Mouse (Mus musculus) urinary bladder, postnatal 36 days (tissue): ENCODE measurements around the gene Ube2d2b.
A peak's percentile ranks its signal among the peaks of the same experiment; 100 is the strongest.

Experiments used
- DNase-seq, 2 experiments: peaks; one replicate each; pipeline ENCODE4 v3.0.0; 2022; ENCODE audit warnings: low spot score in 2 of 2, mixed read lengths in 1 of 2

The Ube2d2b gene

DNA sequence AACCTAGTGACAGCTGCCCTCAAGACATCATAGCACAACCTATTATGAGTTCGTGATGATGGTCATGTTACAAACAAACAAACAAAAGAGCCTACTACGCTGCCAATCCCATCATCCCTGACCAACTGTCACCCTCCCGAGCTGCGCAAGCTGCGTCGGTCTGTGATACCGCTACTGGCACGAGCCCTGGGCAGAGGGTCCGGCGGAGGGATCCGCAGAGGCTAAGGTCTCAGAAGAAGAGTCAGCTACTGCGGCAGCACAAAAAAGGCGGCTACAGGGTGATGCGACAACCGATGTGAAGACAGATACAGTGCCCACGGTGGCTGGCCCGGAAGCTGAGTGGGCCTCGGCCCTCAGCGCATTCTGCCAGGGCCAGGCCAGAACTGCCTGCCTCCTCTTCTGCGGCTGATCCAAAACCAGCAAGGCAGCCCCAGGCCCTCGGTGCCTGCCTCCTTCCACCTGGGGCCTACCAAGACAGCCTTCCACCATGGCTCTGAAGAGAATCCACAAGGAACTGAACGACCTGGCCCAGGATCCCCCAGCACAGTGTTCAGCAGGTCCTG lies at the start of gene Ube2d2b:
Gene Ube2d2b, plus strand, starts transcription at position 102 of the 563 bp plus-strand sequence.
- DNase-seq, result no peak

DNA sequence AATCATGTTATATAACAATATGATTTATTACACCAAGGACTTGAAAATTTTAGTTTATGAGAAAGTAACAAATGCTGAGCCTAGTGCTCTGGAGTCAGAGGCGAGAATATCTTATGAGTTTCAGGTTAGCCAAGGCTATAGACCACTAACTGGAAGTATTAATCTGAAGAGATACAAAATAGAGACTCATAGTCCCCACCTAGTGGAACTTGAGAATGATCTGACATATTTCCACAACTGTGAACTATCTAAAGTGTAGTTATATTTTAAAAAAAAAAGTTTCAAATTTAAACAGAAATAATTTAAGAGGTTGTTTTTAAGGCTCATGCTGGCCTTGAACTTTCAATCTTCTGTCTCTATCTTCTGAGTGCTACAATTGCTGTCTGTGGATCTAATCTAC lies 47.5 kb upstream of the Ube2d2b start:
- no peak for DNase-seq

DNA sequence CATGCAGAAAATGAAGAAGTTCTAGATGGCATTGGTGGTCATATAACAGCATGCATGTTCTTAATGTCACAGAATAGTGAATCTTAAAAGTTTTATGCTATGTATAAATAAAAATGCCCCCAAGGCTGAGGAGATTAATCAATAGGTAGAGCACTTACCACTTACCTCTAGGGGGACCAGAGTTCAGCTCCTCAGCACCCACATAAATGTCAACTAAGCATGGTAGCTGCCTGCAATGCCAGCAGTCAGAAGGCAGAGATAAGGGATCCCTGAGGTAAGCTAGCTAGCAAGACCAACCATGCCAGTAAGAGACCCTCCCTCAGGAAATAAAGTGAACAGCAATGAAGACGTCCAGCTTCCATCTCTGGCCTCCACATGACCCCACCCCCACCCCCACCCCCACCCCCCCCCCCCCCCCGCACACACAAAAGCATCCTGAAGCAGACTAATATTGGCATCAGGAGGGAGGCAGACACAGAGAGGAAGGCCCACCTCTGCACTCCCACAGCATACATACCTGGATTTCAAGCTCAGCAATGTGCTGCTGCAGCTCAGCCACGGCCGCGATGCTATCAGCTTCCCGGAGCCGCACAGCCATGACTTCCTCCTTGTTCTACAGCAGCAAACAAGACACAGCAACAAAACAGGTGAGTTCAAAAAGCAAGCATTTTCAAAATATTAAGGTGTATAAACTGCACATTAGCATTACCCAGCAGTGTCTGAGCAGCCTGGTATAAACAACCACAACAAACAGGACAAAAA lies 42.0 kb upstream of the Ube2d2b start:
- DNase-seq, result no peak

DNA sequence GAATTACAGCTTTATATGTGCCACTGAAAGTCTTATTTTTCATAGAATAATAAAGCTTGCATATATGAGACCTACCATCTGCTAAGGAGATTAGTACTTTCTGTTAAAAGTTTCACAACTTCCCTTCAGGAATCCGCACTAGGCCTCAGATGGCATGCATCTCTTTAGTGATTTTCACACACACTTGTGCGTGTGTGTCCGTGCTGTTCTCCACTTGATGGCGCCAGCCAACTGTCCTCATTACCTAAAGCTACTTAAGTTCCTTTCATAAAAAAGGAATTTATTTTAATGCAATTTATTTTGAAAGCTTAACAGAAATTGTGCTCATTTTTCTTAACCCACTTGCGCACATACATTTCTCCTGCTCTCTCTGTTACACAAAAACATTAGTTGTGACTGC lies 40.4 kb upstream of the Ube2d2b start:
- DNase-seq, result peak; percentile 2 to 6

DNA sequence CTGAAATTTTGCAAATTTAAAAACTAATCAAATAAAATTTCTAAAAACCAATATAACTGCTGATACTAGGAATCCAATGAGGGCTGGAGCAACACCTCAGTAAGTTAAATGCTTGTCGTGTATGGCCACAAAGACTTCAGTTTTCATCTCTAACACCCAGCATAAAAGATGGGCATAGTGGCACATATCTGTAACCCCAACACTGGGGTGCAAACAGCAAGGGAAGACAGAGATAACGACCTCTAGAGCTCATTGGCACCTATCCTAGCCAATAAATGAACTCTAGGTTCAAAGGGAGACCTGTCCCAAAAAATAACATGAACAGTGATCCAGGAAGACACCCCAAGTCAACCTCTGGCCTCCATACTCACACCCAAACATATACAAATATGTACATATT lies 37.9 kb upstream of the Ube2d2b start:
- no peak for DNase-seq

DNA sequence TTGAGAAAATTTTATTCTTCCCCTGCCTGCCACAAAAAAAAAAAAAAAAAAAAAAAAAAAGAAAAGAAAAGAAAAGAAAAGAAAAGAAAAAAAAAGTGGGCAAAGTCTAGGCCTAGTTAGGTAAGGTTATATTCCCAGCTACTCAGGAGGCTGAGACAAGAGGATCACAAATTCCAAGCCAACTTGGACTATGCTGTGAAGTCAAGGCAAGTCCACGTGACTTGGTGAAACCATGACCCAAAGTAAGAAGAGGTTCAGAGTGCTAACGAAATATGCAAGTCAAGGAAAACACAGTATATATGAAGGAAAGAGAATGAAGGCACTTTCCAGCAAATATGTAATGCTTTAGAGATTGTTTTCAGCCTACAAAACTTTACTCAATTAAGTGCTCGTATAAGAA lies 37.4 kb upstream of the Ube2d2b start:
- no peak for DNase-seq

DNA sequence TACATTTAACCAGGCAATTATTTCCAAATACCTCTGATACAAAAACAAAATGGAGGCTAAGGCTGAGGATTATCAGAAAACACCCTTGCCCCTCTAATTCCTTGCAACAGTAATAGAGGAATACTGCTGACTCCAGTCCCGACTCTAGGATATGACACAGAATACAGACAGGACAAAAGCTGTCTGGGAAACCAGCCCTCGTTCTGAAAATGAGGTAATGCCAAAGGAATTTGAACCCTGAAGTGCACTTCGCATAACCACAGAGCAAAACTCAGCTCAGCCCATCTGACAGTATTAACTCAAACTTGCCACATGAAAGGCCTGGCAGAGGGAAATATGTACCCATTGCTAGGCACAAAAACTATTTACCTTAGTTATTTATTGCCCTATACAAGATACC lies 36.6 kb upstream of the Ube2d2b start:
- no peak for DNase-seq

DNA sequence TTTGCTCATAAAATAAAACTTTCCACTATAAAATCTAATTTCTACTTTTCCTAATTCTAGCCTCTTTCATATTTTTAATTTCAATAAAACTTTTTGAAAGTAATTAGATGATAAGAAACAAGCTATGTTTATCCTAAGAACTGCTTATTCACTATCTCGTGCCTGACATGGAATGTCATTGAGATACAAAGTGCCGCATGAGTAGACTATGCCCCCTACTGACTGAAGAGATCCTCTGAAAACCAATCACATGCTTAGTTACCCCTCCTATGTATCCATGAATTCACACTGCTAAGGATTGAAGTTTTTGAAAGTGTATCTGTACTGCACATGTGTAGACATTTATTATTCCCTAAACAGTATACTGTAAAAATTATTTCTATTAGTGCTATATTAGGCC lies 36.0 kb upstream of the Ube2d2b start:
- no peak for DNase-seq

DNA sequence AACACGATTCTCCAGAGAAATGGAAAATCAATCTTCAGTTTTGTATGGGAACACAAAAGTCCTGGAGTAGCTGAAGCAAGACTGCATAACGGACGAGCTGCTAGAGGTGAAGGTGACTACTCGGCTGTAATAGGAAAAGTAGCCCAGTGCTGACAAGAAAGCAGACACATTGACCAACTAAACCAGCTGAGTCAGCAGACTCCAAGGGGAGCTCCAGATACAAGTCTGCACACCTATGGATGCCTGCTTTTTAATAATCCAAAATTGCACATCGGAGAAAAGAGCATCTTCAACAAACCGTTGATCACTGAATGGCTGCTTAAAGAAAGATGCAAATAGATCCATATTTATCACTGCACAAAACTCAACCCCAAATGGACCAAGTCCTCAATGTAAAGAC lies 31.6 kb upstream of the Ube2d2b start:
- DNase-seq, result no peak

DNA sequence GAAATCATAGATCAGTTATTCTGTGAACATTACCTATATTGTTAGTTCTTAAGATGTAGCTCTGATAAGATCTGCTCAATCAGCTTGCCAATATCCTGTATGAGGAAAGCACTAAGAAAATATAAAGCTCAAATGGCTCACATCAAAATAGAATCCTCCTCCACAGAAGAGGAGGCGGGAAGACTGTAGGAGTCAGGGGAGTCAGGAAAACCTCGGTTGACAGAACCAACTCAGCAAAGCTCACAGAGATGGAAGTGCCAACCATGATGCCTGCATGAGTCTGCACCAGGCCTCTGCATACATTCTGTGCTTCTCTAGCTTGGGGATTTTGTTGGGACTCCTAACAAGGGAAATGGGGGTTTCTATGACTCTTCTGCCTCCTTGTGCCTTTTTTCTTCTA lies 28.7 kb upstream of the Ube2d2b start:
- no peak for DNase-seq

DNA sequence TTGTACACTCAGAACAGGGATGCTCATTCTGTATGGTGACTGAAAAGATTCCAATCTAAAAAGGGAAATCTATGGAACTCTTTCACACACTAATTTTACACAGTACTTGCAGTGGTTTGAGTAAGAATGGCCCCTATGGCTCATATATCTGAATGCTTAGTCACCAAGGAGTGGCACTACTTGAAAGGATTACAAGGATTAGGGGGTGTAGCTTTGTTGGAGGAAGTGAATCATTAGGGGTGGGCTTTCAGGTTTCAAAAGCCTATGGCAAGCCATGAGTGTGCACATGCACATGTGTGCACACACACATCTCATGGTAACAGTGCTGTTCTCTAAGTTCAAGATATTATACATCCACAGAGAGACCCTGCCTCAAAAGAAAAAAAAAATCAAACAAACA lies 27.3 kb upstream of the Ube2d2b start:
- no peak for DNase-seq

DNA sequence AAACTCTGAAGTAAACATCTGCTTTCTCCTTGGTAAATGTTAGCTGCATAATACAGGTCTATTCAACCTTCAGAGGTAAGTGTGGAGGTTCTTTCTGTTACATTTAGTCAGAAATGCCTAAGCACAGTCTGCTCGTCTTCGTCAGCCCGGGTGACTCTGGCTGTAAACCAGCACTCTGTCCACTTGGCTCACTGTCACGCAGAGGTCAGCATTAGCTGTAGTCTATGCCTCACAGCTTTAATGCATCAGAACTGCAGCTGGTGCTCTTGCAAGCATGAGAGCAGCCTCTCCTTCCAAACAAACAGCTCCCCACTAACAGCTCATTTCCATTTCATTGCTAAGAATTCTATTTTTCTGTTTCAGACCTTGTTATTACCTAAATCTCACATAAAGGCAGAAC lies 22.4 kb upstream of the Ube2d2b start:
- no peak for DNase-seq

DNA sequence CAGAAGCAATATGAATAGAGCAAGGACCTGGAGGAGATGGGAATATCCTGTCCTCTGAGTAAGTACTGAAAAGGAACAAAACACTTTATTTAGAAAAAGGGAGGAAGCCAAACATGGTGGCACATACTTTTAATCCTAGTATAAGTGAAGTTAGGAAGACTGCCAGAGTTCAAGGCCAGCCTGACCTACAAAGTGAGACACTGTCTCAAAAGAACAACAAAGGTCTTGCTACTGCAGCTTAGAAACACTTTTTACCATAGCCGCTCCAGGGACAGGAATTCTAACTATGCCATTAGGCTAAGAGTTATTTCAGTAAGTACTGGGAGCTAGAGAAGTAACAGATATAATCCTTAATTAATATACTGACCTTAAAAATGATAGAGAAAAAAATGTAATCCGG lies 15.2 kb upstream of the Ube2d2b start:
- no peak for DNase-seq

DNA sequence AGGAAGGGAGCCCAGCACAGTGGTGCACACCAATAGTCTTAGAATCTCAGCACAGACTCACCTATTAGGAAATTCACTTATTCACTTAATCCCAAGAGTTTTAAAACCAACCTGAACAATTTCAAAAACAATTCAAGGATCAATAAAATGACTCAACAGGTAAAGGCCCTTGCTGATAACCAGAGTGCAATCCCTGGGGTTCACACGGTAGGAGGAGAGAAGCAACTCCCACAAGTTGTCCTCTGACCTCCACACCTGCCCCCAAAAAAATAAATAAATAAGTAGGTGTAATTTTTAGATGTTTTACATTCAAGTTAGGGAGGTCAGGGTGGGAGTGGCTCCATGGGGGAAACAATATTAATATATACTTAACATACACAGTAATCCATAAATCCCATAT lies 7.4 kb upstream of the Ube2d2b start:
- DNase-seq, result no peak

DNA sequence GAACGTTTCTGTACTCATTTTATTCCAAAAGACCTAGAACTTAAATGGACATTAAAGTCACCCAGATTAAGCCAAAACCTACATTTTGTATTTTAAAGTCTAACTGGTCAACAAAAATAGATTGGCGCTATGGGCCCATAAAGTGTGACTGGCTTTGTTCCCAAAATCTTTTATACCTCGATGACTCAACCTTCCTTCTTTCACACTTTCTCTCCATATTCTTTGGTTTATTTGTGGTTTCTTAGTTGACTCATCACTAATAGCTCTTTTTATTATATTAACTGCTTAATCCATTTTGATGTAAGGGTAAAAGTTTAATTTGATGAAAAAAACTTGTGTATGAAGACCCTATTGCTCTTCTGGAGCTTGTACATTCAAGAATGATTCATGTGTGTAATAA lies 1.5 kb downstream of the Ube2d2b start:
- DNase-seq, result no peak

DNA sequence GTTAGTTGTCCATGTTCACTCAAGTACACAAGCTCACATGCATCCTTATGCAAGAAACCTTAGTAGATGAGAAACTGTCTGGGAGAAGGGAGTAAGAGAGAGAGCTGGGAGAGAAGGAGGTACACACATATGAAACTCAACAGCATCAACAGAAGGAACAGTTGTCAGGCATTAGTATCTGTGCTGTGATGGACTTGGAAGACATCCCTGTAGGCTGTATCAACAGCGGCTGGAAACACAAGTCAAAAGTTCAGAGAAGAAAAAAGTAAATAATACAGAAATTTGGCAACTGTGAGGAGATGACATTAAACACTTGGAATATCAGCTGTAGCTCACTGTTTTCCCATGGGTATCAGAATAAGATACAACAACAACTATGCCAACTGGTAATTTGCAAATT lies 4.4 kb downstream of the Ube2d2b start:
- no peak for DNase-seq

DNA sequence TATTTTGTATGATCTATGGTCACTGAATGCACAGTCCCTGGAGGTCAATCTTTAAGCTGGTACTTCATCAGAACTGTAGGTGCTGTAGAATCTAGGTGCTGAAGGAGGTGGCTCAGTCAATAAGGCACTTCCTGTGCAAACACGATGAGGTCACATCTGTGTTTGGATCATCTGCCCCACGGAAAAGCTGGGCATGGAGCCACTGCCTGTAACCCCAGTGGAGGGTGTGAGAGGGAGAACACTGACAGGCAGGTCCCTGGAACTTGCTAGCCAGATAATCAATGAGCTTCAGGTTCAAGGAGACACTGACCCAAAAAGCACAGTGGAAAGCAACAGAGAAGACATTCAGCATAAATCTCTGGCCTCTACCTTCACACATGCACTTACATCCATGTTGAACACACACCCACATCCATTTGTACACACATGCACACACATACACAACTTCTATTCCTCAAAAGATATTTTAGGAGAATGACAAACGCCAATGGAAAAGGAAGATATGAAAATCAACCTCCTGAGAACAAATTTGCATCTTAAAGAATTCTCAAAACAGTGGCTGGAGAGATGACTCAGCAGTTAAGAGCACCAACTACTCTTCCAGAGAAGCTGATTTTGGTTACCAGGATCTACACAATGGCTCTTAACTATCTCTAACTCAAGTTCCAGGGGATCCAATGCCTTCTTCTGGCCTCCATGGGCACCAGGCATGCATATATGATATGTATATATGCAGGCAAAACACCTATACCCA lies 9.2 kb downstream of the Ube2d2b start:
- no peak for DNase-seq

DNA sequence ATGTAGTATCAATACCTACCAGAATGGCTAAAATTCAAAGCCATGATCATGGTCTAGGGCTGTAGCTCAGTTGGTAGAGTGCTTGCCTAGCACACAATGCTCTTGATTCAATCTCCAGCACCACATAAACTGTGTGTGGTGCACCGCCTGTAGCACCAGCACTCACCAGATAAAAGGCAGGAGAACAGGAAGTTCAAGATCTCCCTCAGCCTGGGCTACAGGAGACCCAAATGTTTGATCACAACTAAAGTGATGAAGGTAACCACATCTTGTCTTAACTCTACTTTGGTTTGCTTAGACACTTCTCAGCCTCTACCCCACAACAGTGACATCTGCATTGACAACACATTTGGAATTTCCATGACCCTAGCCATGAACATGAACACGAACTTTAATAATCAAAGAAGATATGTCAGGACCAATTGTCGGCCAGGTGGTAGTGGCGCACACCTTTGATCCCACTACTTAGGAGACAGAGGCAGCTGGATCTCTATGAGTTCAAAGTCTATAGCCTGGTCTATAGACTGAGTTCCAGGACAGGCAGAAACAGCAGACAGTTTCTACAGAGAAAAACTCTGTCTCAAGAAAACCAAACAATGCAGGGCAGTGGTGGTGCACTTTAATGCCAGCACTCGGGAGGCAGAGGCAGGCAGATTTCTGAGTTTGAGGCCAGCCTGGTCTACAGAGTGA lies 10.8 kb downstream of the Ube2d2b start:
- no peak for DNase-seq

DNA sequence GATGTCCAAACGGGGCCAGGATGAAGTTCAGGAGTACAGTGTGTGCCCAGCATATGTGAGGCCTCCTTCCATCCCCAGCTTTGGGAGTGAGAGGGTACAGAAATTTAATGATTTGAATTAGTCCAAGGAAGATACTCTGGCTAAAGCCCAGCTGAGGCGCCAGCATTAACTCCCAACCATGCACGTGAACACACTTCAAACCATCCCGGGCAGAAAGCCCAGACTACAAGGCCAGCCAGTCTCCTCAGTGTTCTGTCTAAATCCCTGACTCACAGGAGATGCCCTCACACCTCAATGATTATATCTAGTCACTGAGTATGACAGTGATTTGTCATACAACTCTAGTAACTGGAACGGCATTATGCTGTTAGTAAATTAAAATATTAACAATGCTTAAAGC lies 17.4 kb downstream of the Ube2d2b start:
- peak in 1 of 2 experiments; percentile 29 for DNase-seq

DNA sequence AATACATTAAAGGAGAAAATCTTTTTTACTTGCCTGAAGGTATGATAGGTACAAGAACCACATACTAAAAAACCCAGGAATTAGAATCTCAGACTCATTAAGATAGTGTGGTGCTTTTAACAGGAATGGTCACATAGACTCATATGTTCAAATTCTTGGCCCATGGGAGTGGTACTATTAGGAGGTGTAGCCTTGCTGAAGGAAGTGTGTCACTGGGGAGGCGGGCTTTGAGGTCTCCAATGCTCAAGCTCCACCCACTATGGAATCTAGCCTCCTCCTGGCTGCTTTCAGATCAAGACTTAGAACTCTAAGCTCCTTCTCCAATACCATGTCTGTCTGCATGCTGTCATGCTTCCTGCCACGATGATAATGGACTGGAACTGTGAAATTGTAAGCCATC lies 17.9 kb downstream of the Ube2d2b start:
- DNase-seq, result no peak

DNA sequence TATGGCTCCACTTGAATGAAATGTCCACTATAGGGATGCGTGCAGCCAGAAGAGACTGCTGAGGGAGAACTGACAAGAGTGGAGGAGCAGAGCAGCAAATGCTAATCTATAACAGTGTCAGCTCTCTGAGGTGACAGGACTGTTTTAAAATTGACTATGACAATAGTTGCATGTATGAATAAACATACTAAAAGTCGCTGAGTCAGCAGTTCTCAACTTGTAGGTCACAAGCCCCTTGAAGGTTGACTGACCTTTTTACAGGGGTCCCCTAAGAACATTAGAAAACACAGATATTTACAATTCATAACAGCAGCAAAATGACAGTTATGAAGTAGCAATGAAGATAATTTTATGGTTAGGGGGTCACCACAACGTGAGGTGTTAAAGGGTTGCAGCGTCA lies 19.1 kb downstream of the Ube2d2b start:
- DNase-seq, result no peak

DNA sequence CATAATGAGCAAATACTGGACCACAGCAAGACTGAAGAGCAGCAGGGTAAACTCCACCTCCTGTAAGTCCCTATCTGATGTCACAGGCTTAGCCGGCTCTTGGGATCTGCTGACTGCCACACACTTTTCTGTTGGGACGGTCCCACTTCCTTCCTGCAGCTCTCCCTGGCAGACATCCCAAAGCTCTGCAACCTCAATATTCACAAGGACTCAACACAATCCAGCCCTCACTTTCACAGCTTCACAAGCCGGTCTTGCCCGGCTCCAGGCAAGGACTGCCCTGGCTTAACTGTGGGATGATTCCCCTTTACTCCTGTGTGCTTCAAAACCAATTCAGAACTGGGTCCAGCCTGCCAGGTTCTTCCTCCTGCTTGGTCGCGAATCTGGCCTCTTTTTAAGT lies 23.9 kb downstream of the Ube2d2b start:
- peak in 1 of 2 experiments; percentile 22 for DNase-seq

DNA sequence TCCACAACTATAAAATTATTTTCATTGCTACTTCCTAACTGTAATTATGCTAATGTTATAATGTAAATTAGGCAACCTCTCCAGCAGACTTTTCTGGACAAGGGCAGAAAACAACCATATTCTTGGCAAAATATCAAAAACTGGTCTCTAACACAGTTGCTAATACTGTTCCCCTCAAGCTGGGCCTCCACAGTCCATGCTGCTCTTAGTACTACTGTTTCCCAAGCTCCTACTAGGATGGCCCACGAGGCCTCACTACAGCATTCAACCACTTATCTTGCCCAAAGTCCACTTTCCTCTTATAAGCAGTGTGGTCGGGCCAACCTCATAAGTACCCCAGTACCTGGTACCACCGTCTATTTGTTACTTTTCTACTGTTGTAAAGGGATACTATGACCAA lies 24.7 kb downstream of the Ube2d2b start:
- DNase-seq, result no peak
